Mouse (Mus musculus) common myeloid progenitor, adult 5-6 weeks (primary cell): ENCODE data around the gene Pawr. TPM values are rescaled to one million over a fixed set of nuclear protein-coding genes. Genes with fewer than 3 reads are reported as not detected.
"Not testable (repeated sequence)": the region's sequence is repeated elsewhere in the genome, so short reads cannot be mapped to it uniquely, and the experiment has no call there.

Experiments used
- ATAC-seq: replicated peaks from 2 replicates; pipeline ENCODE4 v1.8.0; 2016; ENCODE audit warnings: low read depth, mild to moderate bottlenecking, moderate TSS enrichment, inconsistent platforms; ENCODE audit not compliant: poor library complexity, severe bottlenecking
- total RNA-seq: library from RNA; stranded (forward); fragments of 200-1000, 187-1606 nt; gene quantifications from 2 replicates; pipeline ENCODE4 v1.2.3, GENCODE M21; 2017

Pawr gene
- total RNA-seq, 1 experiment from 2014 or later, result not detected

GRCm38 (mm10) chr10:108414936-108415635 lies 83.2 kb downstream of the Pawr start:
- ATAC-seq, result no peak

- no peak for ATAC-seq
These were observed 85.5 kb downstream of the Pawr start for GRCm38 (mm10) chr10:108417448-108417847.

- ATAC-seq, result no peak
These were observed 98.6 kb downstream of the Pawr start for GRCm38 (mm10) chr10:108430553-108430952.

- no peak for ATAC-seq
These were observed 100.3 kb downstream of the Pawr start for GRCm38 (mm10) chr10:108432194-108432593.

- peak; percentile 42; the same call in 1 of the 2 replicates for ATAC-seq
These were observed 102.1 kb downstream of the Pawr start for GRCm38 (mm10) chr10:108433976-108434375.

- ATAC-seq, result no peak
These were observed 103.7 kb downstream of the Pawr start for GRCm38 (mm10) chr10:108435616-108436015.

- ATAC-seq, result no peak
These were observed 104.4 kb downstream of the Pawr start for GRCm38 (mm10) chr10:108436365-108436764.

- ATAC-seq, result not testable (repeated sequence)
These were observed 108.3 kb downstream of the Pawr start for GRCm38 (mm10) chr10:108440251-108440650.

GRCm38 (mm10) chr10:108443931-108444876 lies 112.3 kb downstream of the Pawr start:
- ATAC-seq, result no peak

GRCm38 (mm10) chr10:108445123-108445522 lies 113.2 kb downstream of the Pawr start:
- no peak for ATAC-seq

- no peak for ATAC-seq
These were observed 113.7 kb downstream of the Pawr start for GRCm38 (mm10) chr10:108445606-108446005.

- ATAC-seq, result peak; percentile 84
These were observed 114.4 kb downstream of the Pawr start for GRCm38 (mm10) chr10:108446041-108446931.

GRCm38 (mm10) chr10:108447211-108447610 lies 115.3 kb downstream of the Pawr start:
- peak; percentile 26; the same call in 1 of the 2 replicates for ATAC-seq

- ATAC-seq, result no peak
These were observed 116.5 kb downstream of the Pawr start for GRCm38 (mm10) chr10:108448421-108448820.

GRCm38 (mm10) chr10:108450401-108450800 lies 118.5 kb downstream of the Pawr start:
- ATAC-seq, result no peak

- no peak for ATAC-seq
These were observed 119.6 kb downstream of the Pawr start for GRCm38 (mm10) chr10:108451516-108451915.

GRCm38 (mm10) chr10:108452421-108452820 lies 120.5 kb downstream of the Pawr start:
- ATAC-seq, result no peak

- no peak for ATAC-seq
These were observed 121.6 kb downstream of the Pawr start for GRCm38 (mm10) chr10:108453561-108453960.

- no peak for ATAC-seq
These were observed 122.8 kb downstream of the Pawr start for GRCm38 (mm10) chr10:108454691-108455117.

GRCm38 (mm10) chr10:108455204-108455603 lies 123.3 kb downstream of the Pawr start:
- no peak for ATAC-seq
